Mouse (Mus musculus) G1E (cell line): ENCODE results near the gene Erg28. TPM values are rescaled to one million over a fixed set of nuclear protein-coding genes. Genes with fewer than 3 reads are reported as not detected.

ENCODE experiments used
- ATAC-seq: 2 replicates; pipeline ENCODE4 v1.8.0; 2016; ENCODE audit warnings: mild to moderate bottlenecking; ENCODE audit not compliant: insufficient number of reproducible peaks, poor library complexity, low FRiP score, severe bottlenecking; ENCODE audit errors: extremely low read depth
- DNase-seq: peaks from one replicate; pipeline ENCODE4 v3.0.0; 2012; ENCODE audit warnings: low spot score
- H3K27me3 ChIP-seq: 2 replicates; pipeline ENCODE4 v1.6.1; 2012; ENCODE audit warnings: mild to moderate bottlenecking, low read length, inconsistent platforms; ENCODE audit not compliant: insufficient read depth
- H3K36me3 ChIP-seq: replicated peaks from 2 replicates; pipeline ENCODE3; 2012; ENCODE audit warnings: mild to moderate bottlenecking, inconsistent platforms
- H3K4me1 ChIP-seq: 2 replicates; pipeline ENCODE4 v1.6.1; 2012; ENCODE audit warnings: low read depth, low read length, inconsistent platforms, mixed read lengths; ENCODE audit not compliant: insufficient read depth
- H3K4me3 ChIP-seq: 2 replicates; pipeline ENCODE4 v1.5.1; 2012; ENCODE audit warnings: low read depth, mild to moderate bottlenecking, inconsistent platforms, low read length, moderate library complexity, mixed read lengths
- H3K9me3 ChIP-seq: replicated peaks from 2 replicates; pipeline ENCODE4 v1.6.1; 2012; ENCODE audit warnings: inconsistent platforms
- CTCF ChIP-seq: IDR thresholded peaks from 2 replicates; pipeline ENCODE4 v1.5.1; 2012; ENCODE audit warnings: low read depth, low read length, inconsistent platforms, mixed read lengths
- GATA1 ChIP-seq: IDR thresholded peaks from 2 replicates; pipeline ENCODE4 v1.6.1; 2012; ENCODE audit warnings: borderline replicate concordance, low read length, inconsistent platforms, mixed read lengths
- GATA2 ChIP-seq: IDR thresholded peaks from 2 replicates; pipeline ENCODE4 v1.6.1; 2012; ENCODE audit warnings: low read depth, low read length, inconsistent platforms, borderline replicate concordance
- POLR2AphosphoS5 ChIP-seq: IDR thresholded peaks from 2 replicates; pipeline ENCODE4 v1.6.1; 2012; ENCODE audit warnings: low read depth, low read length, inconsistent platforms; ENCODE audit not compliant: insufficient replicate concordance
- TAL1 ChIP-seq: conservative IDR thresholded peaks from 2 replicates; pipeline ENCODE4 v1.6.1; 2012; ENCODE audit warnings: low read depth, low read length, inconsistent platforms, mixed read lengths
- polyA plus RNA-seq: library from polyadenylated mRNA; stranded (reverse); fragments of >175 nt; gene quantifications from 2 replicates; pipeline ENCODE4 v1.2.3, GENCODE M21; 2012
- total RNA-seq, 2 experiments: library from RNA; stranded (forward) in 1 of 2; stranded (reverse) in 1 of 2; fragments of 200-1000 nt in 1 of 2; fragments of >200 nt in 1 of 2; fragmentation: Nextera tagmentation in 1 of 2; gene quantifications; 2 replicates each; pipeline ENCODE4 v1.2.3; 2014 to 2017

The Erg28 gene
- total and polyA plus RNA-seq, 3 experiments: 8.0 to 203 (median 108) TPM

DNA sequence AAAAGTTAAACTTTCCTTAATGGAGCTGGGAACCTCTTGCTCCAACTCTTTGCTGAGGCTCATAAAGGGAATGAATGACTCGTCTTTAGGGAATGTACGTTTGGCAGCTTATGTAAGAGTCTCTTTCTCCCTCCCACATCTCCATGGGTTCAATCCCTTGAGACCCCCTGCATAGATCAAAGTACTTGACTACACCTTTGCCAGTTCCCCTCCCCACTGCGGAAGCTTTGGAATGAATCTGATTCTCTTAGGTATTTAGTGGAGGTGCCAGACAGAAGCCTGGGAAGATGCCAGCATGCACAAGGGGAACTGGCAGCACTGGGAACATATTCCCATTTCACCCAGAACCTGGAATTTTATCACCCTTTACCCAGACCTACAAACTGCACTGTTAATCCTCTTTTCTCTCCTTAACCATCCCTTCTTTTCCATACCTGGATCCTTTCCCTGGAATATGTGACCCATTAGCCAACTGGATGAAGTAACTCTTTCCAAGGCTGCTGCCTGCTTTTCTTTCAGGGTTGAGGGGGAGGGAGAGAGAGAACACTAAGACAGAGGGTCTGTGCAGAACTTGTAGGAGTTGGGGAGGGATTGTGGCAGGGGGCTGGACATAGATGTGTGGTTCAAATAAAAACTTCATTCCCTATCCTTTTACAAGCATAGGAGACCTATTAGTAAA is 35.3 kb upstream of the Erg28 start:
- H3K4me1 ChIP-seq: no peaks in the 10 kb centered on the region; the same call in 1 of the 2 replicates
- no peaks in the 10 kb centered on the region for H3K9me3 ChIP-seq
- peaks cover 83% of the 10 kb centered on the region for H3K36me3 ChIP-seq
- no peak overlapping the region for H3K4me3 ChIP-seq
- DNase-seq (no peak), ATAC-seq (no peak)
- H3K27me3 ChIP-seq: no peaks in the 10 kb centered on the region
- no peak for TF ChIP-seq POLR2AphosphoS5
- no peak for TF ChIP-seq CTCF
- TF ChIP-seq GATA1: no peak
- no peak for TF ChIP-seq TAL1
- no peak for TF ChIP-seq GATA2

DNA sequence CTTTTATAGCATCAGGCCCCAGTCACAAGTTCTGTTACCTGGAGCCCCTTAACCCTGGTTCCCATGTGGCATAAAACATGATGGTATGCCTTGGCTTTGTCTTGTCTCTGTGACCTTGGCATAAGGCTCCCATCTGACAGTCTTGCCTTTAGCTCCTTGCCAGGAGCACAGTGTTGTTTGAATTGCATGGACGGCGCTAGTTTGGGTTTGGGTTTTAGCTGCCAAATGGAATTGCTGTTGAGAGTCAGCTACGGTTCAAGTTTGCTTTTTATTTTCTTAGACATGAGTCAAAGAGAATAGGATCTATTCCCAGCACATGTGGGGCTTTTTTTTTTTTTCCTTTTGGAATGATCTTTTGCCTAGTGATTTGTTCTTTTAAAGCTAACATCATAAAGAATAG is 34.8 kb upstream of the Erg28 start:
- peaks cover 83% of the 10 kb centered on the region for H3K36me3 ChIP-seq

DNA sequence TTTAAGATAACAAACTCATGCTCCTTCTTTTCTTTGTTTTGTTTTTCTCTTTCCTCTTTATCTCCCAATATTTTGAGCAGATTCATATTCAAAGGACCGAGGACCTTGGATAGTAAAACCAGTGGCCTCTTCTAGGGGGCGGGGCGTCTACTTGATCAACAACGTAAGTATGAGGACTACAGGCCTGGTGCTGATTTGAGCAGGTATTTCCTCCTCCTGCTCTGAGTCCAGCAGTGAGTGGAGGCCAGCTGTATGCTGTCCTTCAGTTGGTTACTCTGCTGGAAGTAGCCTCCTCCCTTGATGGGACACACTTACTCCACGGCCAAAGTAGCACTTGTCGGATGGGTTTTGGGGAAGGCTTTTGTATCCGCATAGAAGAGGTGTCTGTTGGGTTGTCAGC is 33.0 kb upstream of the Erg28 start:
- H3K4me3 ChIP-seq: no peak overlapping the region
- no peaks in the 10 kb centered on the region for H3K9me3 ChIP-seq
- peaks cover 82% of the 10 kb centered on the region for H3K36me3 ChIP-seq
- TF ChIP-seq GATA2 (no peak), GATA1 (no peak), CTCF (no peak), POLR2AphosphoS5 (no peak), TAL1 (no peak)
- H3K27me3 ChIP-seq: no peaks in the 10 kb centered on the region
- H3K4me1 ChIP-seq: no peaks in the 10 kb centered on the region; the same call in 1 of the 2 replicates
- DNase-seq (no peak), ATAC-seq (no peak)

More for the DNA sequence above, 34.8 kb upstream of the Erg28 start:
- TF ChIP-seq TAL1 (no peak), GATA2 (no peak), POLR2AphosphoS5 (no peak), GATA1 (no peak), CTCF (no peak)
- no peaks in the 10 kb centered on the region for H3K9me3 ChIP-seq
- no peaks in the 10 kb centered on the region for H3K27me3 ChIP-seq
- ATAC-seq (no peak), DNase-seq (no peak)
- no peak overlapping the region for H3K4me3 ChIP-seq
- H3K4me1 ChIP-seq: no peaks in the 10 kb centered on the region; the same call in 1 of the 2 replicates

DNA sequence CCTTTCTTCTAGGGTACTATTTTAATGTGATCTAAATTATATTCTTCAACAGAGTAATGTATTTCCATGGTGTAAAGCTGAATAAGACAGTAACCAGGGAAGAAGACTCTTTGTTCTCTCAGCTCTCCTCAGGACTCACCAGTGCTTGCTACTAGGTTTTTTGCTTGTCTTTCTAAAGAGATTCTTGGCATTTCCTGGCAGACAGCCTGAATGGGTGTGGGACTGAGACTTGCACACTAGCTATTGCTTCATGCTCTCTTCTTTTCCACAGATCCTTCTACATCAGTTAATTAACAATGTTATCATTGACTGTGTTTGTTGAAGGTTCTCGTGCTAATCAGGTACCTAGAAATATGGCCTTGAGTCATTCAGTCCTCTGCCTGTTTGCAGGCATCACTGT is 29.9 kb upstream of the Erg28 start:
- H3K9me3 ChIP-seq: no peaks in the 10 kb centered on the region
- ATAC-seq (no peak), DNase-seq (no peak)
- no peaks in the 10 kb centered on the region; the same call in 1 of the 2 replicates for H3K4me1 ChIP-seq
- no peak for TF ChIP-seq GATA1
- no peak for TF ChIP-seq TAL1
- TF ChIP-seq POLR2AphosphoS5: no peak
- no peak for TF ChIP-seq CTCF
- no peak for TF ChIP-seq GATA2
- peaks cover 84% of the 10 kb centered on the region for H3K36me3 ChIP-seq
- H3K27me3 ChIP-seq: no peaks in the 10 kb centered on the region
- no peak overlapping the region for H3K4me3 ChIP-seq

DNA sequence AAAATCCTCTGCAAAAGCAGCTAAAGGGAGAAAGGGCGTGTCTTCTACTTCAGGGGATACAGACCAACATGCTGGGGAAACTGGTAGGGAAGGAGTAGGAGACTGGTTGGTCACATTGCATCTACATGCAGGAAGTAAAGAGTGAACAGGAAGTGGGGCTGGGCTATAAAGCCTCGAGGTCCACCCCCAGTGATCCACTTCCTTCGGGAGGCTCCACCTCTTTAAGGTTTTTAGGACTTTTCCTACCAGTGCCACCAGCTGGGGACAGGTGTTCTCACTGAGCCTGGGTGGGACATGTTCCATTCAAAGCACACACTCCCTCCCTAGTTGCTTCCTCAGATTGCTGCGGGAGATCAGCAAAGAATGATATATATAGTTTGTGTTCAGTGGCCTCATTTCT is 29.5 kb upstream of the Erg28 start:
- Histone ChIP-seq H3K36me3 (peaks cover 84% of the 10 kb centered on the region), H3K4me1 (no peaks in the 10 kb centered on the region; the same call in 1 of the 2 replicates), H3K27me3 (no peaks in the 10 kb centered on the region), H3K4me3 (no peak overlapping the region), H3K9me3 (no peaks in the 10 kb centered on the region)
- ATAC-seq (no peak), DNase-seq (no peak)
- no peak for TF ChIP-seq POLR2AphosphoS5
- no peak for TF ChIP-seq CTCF
- no peak for TF ChIP-seq GATA2
- no peak for TF ChIP-seq GATA1
- TF ChIP-seq TAL1: no peak

DNA sequence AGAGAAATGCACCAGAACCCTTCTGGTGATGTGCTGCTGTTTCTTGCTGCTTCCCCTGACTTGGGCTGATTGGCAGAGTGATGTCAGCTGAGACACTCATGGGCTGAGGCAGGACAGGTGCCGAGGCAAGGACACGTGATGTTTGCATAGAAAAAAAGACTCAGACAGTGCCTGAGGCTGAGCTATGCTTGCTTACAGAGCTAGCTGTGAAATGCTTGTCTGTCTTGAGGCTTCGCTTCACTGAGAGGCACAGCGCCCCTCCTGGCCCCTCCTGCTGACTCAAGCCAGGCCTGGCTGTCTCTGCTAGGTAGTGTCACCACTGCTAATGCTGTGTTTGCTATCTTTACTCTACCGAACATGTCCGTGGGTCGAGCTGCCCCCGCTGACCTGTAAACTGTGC is 26.3 kb upstream of the Erg28 start:
- Histone ChIP-seq H3K27me3 (no peaks in the 10 kb centered on the region), H3K4me3 (no peak overlapping the region), H3K4me1 (no peaks in the 10 kb centered on the region; the same call in 1 of the 2 replicates), H3K9me3 (no peaks in the 10 kb centered on the region), H3K36me3 (peaks cover 81% of the 10 kb centered on the region)
- no peak for TF ChIP-seq CTCF
- TF ChIP-seq POLR2AphosphoS5: no peak
- TF ChIP-seq TAL1: no peak
- no peak for TF ChIP-seq GATA2
- no peak for TF ChIP-seq GATA1
- ATAC-seq (no peak), DNase-seq (no peak)
